Mouse (Mus musculus): ENCODE results near the gene Tshz2. TPM values are rescaled to one million over a fixed set of nuclear protein-coding genes. Genes with fewer than 3 reads are reported as not detected.
"Not testable (repeated sequence)": the region's sequence is repeated elsewhere in the genome, so short reads cannot be mapped to it uniquely, and the experiment has no call there.

The Tshz2 gene
- polyA plus RNA-seq, 1 experiment = 42.6 TPM

DNA sequence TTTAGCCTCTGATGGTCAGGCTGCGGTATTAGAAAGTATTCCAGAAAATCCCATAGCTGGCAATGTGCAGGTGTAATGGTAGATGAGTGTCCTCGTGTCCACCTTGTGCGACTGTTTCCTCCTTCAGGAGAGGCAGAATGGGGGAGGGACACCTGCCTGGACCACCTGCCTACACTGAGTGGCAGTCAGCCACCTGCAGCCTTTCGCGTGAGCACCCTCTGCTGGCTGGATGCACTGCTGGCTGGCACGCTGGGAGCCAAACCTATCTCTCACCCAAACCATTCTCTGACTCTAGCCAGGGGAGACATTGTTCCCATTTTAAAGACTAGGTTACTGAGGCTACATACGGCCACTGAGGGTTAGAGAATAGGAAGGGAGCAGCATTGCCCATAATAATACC lies 216.3 kb downstream of the Tshz2 start:
- peak; percentile 60 for DNase-seq (ENCODE audit: low read depth)
- no peak for TF ChIP-seq POLR2A (IDR thresholded peaks at IDR 0.05; ENCODE audit: borderline replicate concordance, extremely low read depth, insufficient read depth, insufficient read length, poor library complexity, severe bottlenecking)
- peak; percentile 75 for TF ChIP-seq CTCF (IDR thresholded peaks at IDR 0.05; ENCODE audit: borderline replicate concordance, extremely low read depth, insufficient read depth, insufficient read length)

DNA sequence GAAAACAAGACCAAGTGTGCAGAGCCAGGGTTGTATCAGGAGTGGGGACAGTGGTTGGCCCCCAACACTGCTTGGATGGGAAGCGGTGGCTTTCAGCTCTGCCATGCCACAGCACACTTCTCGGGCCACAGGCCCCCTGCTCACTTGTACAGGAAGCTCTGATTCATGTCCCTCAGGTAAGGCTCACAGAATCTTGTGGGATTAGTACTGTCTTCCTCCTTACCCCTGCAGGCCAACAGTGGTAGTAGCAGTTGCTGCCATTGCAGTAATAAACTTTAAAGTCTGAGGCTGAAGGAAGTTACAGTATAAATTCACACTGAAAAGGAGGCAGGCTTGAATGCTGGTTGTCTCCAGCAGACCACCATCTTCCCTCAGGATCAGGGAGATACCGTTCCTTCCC lies 216.7 kb downstream of the Tshz2 start:
- DNase-seq (ENCODE audit: low read depth) = no peak
- TF ChIP-seq POLR2A (IDR thresholded peaks at IDR 0.05; ENCODE audit: borderline replicate concordance, extremely low read depth, insufficient read depth, insufficient read length, poor library complexity, severe bottlenecking) = no peak
- peak; percentile 14; the same call in 1 of the 2 replicates for TF ChIP-seq CTCF (IDR thresholded peaks at IDR 0.05; ENCODE audit: borderline replicate concordance, extremely low read depth, insufficient read depth, insufficient read length)

DNA sequence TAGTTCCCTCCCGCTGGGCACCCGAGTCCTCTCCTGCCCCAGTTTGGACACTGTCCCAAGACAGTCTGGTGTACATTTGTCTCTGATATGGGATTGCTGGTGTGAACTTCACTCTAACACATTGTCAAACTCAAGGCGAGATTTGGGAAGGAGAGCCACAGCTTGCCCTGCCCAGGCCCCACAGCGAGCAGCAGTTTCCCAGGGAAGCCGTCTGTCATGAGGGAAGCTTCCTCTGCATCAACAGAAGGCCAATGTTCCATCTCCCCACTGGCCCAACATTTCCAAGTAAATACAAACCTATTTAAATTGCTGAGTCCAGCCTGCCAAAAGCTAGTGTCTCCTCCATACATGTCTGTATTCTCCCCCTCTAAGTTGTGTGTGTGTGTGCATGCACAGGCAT lies 218.8 kb downstream of the Tshz2 start:
- no peak for DNase-seq (ENCODE audit: low read depth)
- no peak for TF ChIP-seq CTCF (IDR thresholded peaks at IDR 0.05; ENCODE audit: borderline replicate concordance, extremely low read depth, insufficient read depth, insufficient read length)
- no peak for TF ChIP-seq POLR2A (IDR thresholded peaks at IDR 0.05; ENCODE audit: borderline replicate concordance, extremely low read depth, insufficient read depth, insufficient read length, poor library complexity, severe bottlenecking)

DNA sequence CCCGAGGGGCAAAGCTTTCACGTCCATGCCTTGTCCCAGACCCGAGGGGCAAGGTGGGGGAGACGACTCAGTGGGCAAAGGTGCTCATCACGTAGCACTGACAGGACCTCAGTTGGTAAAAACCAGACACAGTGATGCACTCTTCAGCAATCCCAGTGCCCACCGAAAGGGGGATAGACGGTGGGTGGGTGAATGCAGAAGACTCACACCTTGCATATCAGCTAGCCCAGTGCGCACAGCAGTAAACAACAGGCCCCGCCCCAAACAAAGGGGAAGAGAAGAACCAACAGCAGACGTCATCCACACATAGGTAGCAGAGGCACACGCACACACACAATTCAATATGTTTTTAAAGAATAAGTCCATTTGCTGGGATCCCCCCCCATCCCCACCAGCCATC lies 221.7 kb downstream of the Tshz2 start:
- DNase-seq (ENCODE audit: low read depth) = no peak
- no peak for TF ChIP-seq POLR2A (IDR thresholded peaks at IDR 0.05; ENCODE audit: borderline replicate concordance, extremely low read depth, insufficient read depth, insufficient read length, poor library complexity, severe bottlenecking)
- TF ChIP-seq CTCF (IDR thresholded peaks at IDR 0.05; ENCODE audit: borderline replicate concordance, extremely low read depth, insufficient read depth, insufficient read length) = no peak

DNA sequence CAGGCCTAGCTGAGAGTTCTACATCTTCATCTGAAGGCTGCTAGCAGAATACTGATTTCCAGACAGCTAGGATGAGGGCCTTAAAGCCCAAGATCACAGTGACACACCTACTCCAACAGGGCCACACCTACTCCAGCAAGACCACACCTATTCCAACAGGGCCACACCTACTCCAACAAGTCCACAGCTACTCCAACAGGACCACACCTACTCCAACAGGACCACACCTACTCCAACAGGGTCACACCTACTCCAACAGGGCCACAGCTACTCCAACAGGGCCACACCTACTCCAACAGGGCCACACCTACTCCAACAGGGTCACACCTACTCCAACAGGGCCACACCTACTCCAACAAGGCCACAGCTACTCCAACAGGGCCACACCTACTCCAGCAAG lies 224.2 kb downstream of the Tshz2 start:
- DNase-seq (ENCODE audit: low read depth) = not testable (repeated sequence)

DNA sequence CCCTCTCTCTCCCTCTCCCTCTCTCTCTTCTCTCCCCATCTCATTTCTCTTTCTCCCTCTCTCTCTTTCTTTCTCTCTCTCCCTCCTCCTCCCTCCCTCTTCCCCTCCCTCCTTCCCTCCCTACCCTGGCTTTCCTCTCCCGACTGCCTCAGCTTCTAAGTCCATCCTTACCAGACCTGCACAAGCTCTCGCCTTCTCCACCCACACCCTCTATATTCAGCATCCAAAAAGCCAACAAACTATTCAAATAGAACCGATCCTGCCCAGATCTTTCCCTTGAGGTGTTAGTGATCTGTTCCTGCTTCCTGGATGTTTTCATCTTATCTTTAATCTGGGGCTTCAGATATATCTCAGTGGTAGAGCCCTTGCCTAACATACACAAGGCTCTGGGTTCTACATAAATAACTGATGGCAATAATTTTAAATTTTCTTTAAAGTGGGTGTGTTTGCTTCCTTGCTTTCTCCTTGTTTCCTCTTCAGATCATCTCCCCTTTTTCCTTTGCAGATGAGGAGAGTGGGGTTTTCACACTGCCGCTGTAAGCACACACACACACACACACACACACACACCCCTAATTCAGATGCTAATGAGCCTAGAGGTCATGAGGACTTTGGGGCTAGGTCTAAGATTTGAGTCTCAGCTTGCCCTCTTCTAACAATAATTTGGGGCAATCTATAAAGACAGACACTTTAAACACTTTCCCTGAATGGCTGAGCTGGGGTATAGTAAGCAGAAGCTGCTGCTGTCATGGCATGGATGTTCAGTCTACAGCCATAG lies 226.5 kb downstream of the Tshz2 start:
- no peak for DNase-seq (ENCODE audit: low read depth)
- TF ChIP-seq CTCF (IDR thresholded peaks at IDR 0.05; ENCODE audit: borderline replicate concordance, extremely low read depth, insufficient read depth, insufficient read length) = no peak
- TF ChIP-seq POLR2A (IDR thresholded peaks at IDR 0.05; ENCODE audit: borderline replicate concordance, extremely low read depth, insufficient read depth, insufficient read length, poor library complexity, severe bottlenecking) = no peak

DNA sequence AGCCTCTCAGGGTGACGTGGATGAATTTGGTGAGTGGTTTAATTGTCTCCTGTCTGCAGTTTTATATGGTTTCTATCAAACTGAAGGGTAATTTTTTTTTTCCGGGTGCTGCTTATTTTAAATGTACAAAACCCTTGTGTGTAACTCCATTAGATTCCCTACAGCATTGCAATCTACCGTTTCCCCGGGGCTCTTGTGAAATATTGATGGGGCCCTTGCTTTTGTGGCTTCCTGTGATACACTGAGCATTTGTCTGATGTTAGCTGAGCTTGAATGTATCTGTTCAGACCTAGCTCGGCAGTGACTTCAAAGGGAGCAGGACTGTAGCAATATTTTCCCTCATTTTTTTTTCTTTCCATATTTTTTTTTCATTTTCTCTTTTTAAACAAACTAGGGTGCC lies 228.1 kb downstream of the Tshz2 start:
- DNase-seq (ENCODE audit: low read depth) = peak; percentile 43
- no peak for TF ChIP-seq CTCF (IDR thresholded peaks at IDR 0.05; ENCODE audit: borderline replicate concordance, extremely low read depth, insufficient read depth, insufficient read length)
- TF ChIP-seq POLR2A (IDR thresholded peaks at IDR 0.05; ENCODE audit: borderline replicate concordance, extremely low read depth, insufficient read depth, insufficient read length, poor library complexity, severe bottlenecking) = no peak

DNA sequence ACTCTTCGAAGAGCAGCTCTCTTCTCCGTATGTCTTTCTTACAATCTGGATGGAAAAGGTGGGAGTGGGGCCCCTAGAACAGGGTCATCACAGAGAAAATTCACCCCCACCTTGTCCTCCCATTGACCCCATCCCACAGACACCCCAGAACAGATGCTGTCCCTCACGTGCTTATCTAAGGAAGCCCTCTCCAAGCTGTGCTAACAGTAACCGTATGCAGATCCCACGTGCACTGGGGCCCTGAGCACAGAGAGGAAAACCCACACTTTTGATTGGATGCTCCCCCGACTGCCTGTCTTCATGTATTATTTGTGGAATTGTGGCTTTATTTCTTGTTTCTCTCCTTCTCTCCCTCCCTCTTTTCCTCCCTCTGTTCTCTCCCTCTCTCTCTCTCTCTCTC lies 229.9 kb downstream of the Tshz2 start:
- TF ChIP-seq CTCF (IDR thresholded peaks at IDR 0.05; ENCODE audit: borderline replicate concordance, extremely low read depth, insufficient read depth, insufficient read length) = no peak
- no peak for TF ChIP-seq POLR2A (IDR thresholded peaks at IDR 0.05; ENCODE audit: borderline replicate concordance, extremely low read depth, insufficient read depth, insufficient read length, poor library complexity, severe bottlenecking)

DNA sequence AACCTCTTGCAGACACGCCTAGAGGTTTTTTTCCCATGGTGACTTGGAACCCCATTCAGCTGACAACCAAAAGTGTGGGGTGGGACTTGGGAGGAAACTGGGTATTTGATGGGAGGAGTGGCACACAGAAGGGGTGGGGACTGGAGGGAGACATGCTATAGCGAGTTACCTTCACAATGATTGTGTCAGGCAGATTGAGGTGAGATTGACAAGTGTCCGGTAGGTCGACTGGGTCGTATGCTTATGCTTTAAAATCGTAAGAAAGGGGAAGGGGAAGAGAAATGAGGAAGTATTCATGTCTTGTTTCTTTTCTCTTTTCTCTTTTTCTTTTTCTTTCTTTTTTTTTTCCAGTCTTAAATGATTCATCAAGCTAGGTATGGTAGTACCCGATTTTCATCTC lies 236.7 kb downstream of the Tshz2 start:
- DNase-seq (ENCODE audit: low read depth) = no peak
- TF ChIP-seq CTCF (IDR thresholded peaks at IDR 0.05; ENCODE audit: borderline replicate concordance, extremely low read depth, insufficient read depth, insufficient read length) (no peak), POLR2A (IDR thresholded peaks at IDR 0.05; ENCODE audit: borderline replicate concordance, extremely low read depth, insufficient read depth, insufficient read length, poor library complexity, severe bottlenecking) (no peak)

More for the DNA sequence above, 229.9 kb downstream of the Tshz2 start:
- DNase-seq (ENCODE audit: low read depth) = no peak

DNA sequence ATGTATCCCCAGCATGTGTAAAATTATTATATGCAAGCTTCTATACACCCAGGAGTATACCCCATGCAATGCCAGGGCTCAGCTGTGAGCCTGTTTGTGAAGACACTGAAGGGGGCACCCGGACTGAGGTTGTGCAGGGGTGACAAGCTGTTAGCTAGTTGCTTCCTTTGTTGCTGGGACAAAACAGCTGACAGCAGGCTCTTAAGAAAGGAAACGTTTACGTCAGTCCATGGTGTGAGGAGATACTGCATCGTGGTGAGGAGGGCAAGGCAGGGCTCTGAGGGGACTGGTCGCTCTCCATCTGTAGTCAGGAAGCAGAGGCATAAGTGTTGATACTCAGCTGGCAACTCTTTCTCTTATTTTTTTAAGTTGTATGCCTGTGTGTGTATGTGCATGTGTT lies 237.7 kb downstream of the Tshz2 start:
- TF ChIP-seq POLR2A (IDR thresholded peaks at IDR 0.05; ENCODE audit: borderline replicate concordance, extremely low read depth, insufficient read depth, insufficient read length, poor library complexity, severe bottlenecking) (no peak), CTCF (IDR thresholded peaks at IDR 0.05; ENCODE audit: borderline replicate concordance, extremely low read depth, insufficient read depth, insufficient read length) (no peak)
- DNase-seq (ENCODE audit: low read depth) = peak; percentile 51

DNA sequence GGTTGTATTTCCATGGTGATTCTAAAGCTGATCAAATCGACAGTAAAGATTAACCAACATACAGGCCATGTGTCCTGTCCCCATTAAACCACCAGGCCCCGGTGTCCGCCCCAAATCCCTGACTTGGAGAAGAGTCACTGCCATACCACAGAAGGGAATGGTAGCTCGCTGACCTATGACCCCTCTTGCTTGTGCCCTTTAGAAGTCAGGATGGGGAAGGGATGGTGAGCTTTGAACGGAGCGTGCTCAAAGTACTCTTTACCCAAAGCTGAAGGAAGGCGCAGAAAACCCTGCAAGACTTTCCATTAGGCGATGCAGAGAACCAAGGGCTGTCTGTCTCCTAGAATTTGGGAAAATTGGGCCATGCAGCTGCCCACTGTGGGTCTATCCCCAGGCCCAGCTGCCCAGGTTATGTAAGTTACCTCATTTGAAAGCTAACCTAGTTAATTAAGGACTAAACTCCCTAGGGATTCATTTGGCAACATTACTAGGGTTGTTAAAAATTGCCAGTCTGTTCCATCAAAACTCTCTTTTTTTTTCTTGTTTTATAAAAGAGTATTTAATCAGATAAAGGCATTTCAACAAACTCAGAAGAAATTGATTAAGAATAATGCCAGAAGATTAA lies 238.7 kb downstream of the Tshz2 start:
- DNase-seq (ENCODE audit: low read depth) = no peak
- no peak for TF ChIP-seq CTCF (IDR thresholded peaks at IDR 0.05; ENCODE audit: borderline replicate concordance, extremely low read depth, insufficient read depth, insufficient read length)
- no peak for TF ChIP-seq POLR2A (IDR thresholded peaks at IDR 0.05; ENCODE audit: borderline replicate concordance, extremely low read depth, insufficient read depth, insufficient read length, poor library complexity, severe bottlenecking)

DNA sequence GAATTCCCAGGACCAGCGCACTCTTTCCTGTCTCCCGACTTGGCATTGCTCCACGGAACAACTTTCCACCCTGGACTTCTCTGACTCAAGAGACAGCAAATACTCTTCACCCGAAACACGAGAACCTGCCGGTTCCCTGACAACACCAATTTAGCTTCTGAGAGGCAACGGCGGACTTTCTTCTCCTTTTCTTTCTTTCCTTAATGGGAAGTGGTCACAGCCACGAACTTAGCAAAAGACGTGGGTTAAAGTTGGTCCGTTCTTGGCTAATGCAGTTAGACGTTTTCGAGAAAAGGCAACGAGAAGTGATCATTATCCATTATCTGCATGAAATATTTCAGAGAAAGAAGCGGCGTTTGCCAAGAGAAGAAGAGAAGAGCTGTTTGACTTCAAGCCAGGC lies 240.6 kb downstream of the Tshz2 start:
- TF ChIP-seq CTCF (IDR thresholded peaks at IDR 0.05; ENCODE audit: borderline replicate concordance, extremely low read depth, insufficient read depth, insufficient read length) (no peak), POLR2A (IDR thresholded peaks at IDR 0.05; ENCODE audit: borderline replicate concordance, extremely low read depth, insufficient read depth, insufficient read length, poor library complexity, severe bottlenecking) (no peak)
- DNase-seq (ENCODE audit: low read depth) = no peak
